Mouse (Mus musculus): ENCODE results near the gene Gm30191.
"Not testable (repeated sequence)": the region's sequence is repeated elsewhere in the genome, so short reads cannot be mapped to it uniquely, and the experiment has no call there.

Gm30191 gene

DNA sequence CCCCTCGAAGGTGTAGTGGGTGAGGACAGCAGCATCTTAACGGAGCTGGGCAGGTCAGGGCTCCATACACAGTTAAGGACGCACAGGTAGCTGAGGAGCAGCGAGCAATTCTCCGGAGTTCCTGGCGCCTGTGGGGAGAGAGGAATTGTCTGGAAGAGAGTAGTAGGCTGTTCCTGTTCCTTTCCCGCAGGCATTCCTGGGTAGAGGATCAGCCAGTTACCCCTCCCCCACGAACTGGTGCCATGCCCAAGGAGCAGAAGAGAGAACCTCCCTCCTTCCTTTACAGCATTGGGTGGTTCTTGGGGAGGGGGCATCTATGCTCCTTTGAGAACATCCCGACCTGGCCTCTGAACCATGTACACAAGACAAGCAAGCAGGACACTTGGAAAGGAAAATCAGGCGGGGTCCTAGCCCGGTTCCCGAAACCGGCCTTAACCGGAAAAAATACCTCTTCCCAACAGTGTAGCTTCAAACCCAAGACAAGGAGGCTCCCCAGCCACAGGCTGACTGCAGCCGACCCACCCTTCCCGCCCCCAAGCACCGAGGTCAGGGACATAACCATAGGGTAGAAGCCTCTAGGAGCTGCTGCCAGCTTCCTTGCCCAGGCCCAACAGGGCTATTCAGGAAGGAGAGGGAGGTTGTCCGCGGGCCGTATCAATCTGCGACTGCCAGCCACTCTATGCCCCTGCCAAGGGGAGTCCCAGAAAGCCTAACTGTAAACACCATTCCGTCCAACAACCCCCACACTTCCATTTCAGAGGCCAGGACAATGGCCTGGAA is 5.6 kb downstream of the Gm30191 start:
- DNase-seq (ENCODE audit: low spot score): no peak

DNA sequence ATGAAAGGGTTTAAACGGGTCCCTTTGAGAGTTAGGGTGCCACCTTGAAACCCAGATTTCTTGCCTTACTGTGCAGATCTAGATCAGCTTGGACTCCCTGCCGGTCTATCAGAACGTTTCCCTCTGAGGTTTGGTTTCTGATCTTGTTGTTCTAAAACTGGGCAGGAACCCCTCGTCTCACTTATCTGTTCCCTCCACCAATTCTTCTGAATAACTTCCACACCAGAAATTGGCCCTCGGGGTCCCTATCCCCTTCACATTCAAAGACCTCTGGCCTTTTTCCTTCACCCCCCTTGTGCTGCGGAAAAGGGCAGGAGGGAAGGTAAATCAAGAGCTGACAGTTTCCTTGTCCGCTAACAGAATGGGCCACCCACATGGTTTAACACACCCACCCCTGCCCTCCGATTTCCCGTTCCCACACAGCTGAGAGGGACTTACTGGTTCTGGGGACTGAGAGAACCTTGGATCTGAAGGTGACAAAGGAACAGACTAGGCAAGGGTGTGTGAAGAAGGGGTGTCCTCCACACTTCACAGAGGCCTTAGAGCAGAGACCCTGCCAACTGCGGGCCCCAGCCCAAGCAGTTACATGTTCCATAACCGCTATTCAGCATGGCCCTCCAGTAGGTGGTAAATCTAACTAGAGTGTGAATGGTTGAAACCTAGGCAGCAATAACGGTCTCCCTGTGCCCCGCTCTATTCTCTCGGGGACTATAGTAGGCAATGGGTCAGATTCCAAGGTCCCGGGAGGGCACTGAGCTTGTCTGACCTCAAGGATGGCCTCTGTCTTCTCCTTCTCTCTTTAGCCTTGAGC is 6.4 kb downstream of the Gm30191 start:
- DNase-seq (ENCODE audit: low spot score): no peak

DNA sequence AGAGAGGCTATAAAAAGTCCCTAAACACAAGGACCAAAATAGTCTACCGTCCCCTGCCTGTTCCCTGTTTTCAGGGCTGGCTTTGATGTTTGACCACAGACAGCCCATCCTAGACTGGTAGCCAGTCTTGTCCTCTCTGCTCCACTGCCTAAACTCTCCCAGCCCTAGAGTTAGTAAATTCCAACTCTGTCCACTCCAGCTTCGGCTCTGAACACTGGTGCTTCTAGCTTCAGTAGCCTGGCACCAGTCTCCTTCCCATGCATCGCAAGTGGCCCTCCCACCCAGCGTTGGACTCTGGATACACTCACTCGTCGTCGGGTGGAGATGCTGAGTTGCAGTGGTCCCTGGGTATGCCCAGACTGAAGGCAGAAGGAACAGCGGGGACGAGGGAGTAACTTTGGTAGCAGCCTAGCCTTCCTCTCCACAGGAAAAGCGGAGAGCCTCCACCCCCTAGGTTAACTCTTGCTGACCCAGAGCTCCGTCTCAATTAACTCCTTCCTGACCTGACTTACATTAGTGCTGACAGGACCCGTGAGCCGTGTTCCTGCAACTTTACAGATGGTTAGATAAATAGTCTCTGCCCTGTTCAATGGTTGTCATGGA is 7.1 kb downstream of the Gm30191 start, which contains the start of gene Grrp1:
Gene Grrp1 (minus strand): TSS at position 385 of the 603 bp plus-strand sequence.
- no peak for DNase-seq (ENCODE audit: low spot score)

DNA sequence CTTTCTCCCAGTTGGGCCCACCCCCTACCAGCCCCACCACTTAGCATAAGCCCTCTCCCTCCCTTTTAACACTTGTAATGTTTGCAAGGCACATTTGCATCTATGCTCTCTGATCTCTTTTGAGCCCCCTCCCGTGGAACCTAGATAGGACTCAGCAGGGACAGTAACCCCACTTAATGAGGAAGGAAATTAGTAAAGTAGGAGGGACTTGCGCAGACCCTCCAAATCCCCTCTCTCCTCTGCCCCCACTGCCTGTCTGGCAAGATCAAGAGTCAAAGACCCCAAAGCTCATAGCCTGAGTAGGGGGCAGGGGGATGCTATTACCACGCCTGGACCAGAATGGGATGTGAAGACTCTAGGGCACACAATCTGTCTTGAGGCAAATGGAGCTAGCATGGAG is 8.1 kb downstream of the Gm30191 start:
- DNase-seq (ENCODE audit: low spot score): no peak

DNA sequence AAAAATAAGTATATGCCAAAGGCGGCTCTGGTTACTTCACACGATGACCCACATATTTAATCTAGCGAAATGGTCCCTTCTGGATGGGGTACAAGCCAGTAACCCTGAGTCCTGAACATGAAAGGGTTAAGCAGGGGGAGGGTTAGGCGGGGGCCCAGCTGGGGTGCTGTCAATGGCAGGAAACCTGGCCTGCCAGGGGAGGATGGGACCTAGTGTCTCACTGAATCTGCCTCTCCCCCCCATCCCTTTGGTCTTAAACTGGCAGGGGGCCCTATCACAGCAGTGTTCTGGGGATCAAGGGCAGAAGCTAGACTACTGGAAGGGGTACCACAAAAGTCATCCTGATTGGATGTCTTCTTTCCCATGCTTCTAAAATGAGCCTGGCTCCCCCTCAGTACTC is 9.1 kb downstream of the Gm30191 start:
- no peak for DNase-seq (ENCODE audit: low spot score)

DNA sequence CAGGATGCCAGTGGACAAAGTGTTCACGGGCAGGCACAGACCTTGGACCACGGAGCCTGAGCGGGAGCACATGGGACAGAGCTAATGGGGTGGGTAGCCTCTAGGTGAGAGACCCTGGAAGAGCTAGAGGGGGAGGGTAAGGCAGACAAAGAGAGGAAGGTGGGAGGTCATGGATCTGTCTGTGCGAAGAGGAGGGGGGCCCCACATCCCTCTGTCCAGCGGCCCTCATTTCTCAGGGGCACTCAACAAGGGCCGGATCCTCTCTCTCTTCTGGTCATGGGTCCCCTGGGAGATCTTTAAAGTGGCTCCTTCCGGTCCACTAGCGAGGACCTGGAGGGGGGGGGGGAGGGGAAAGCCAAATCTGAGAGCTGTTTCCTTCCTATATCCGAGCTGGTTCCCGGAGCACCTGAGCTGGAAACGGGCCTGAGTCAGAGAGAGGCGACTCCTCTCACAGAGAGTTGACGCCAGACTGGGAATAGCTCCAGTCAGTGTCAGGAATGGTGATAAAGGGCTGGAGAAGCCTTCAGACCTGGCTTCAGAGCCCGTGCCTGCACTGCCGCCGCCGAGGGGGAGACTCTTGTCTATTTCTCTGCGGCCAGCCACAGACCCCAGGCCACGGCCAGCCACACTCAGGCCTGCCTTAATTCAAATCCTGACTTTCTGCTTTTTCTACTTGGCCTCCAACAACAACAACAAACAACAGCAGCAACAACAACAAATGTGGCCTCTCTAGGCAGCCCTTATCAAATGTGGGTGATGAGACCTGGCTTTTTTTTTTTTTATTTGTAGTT is 9.9 kb downstream of the Gm30191 start:
- no peak for DNase-seq (ENCODE audit: low spot score)

DNA sequence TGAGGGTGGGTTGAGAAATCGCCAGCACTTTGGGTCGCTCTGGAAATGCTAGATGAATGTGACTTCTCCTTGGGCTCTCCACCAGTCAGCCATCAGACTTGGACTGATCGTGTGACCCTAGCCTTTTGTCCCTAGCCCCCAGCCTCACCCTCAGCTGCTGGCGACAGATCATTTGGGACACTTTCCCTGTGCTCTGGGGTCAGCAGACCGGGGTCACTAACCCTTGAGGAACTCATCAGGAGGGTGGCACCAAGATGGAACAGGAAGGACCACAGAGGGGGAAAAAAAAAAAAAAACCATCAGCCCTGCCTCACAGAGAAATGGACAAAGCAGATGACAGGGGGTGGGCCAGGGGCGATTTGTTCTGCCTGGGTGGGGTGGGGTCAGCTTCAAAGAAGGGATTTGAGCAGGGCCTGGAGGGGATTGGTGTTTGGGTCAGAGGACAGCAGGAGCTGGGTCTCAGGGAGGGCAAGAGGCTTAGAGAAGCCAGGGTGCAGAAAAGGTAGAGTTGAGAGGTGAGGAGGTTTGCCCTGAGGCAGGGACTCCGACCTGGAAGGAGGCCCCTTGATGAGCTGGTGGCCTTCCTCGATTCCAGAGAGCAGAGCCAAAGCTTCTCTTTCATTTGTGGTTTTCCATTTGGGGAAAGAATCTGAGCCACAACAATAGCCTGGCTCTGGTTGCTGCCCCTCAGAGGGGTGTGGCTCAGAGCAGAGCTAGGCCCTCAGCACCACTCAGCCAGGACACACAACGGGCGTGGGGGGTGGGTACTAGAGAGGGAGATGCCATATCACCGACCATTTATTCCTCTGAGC is 10.7 kb downstream of the Gm30191 start:
- DNase-seq (ENCODE audit: low spot score): no peak

DNA sequence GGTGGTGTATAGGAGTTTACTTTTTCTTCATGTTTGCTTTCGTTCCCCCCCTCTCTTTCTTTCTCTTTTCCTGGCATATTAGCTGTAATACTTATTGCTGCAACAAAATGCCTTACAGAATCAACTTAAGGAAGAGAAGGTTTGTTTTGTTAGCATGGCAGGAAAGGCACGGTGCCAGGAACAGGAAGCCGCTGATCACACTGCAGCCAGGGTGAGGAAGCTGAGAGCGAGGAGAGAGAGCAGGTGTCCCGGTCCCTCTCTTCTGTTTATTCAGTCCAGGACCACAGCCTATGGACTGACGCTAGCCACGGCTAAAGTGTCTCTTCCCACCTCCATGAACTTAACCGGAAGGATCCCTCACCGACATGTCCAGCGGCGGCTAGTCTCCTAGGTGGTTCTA is 11.6 kb downstream of the Gm30191 start:
- DNase-seq (ENCODE audit: low spot score): no peak

DNA sequence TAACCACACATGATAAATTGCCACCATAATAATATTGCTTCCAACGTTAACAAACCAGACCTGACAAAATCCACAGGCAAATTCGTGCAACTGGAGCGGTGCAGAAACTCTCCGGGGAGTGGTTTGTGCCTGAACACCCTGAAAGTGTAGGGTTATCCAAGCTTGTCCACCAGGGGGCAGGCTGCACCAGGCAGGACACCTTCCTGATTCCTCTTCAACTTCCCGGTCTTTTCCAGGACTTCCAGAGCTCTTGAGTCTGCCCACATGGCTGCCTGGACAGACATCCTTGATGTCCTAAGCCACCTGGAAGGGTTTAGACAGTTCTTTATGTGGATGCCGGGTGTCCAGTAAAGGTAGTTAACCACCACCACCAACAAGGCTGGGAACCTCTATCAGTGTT is 16.5 kb downstream of the Gm30191 start:
- DNase-seq (ENCODE audit: low spot score): peak; percentile 71

DNA sequence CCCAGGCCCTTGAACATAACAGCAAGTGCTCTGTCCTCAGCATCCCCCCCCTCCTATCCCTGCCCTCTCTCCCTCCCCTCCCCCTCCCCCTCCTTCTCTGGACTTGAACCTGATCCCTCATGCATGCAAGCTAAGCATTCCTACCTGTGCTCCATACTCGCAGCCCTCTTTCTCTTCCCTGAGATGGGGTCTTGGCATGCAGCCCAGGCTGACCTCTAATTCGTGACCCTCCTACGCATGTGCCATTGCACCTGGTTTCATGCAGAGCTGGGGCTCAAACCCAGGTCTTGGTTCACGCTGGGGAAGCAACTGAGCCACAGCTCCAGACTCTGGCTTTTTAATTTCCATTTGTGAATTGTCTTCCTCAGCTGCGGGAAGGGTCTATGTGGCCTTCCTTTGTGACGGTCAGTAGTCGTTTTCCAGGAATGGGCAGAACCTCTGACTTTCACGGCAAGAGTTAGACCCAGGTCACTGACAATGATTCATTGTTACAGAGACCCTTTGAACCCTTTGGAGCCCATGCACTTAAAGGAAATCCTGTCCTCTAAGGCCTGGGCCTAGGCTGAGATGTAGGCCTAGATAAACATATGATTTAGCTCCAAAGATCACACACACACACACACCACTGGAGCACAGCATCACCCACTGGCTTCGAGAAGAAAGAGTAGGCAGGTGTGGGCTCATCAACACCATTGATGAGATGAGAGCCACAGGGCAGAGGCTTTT is 19.3 kb downstream of the Gm30191 start:
- no peak for DNase-seq (ENCODE audit: low spot score)

DNA sequence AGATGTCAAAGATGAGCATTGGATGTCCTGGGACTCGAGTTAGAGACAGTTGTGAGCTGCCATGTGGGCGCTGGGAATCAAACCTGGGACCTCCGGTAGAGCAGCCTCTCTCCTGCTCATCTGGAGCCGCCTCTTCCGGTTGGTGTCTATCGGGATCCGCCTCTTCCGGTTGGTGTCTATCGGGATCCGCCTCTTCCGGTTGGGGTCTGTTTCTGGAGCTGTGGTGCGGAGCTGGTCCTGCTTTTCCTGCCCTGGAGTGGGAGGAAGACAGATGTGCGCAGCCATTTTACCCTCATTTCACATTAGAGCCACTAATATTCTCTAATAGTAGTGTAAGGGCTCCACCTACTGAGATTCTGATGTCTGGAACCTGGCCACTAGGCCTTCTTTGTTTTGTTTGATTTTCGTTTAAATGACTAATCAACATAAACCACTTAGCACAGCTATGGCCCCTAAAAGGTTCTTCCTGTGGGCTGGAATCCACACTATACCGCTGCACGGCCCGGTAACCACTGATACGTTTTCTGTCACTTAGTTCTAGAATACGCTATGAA is 21.4 kb downstream of the Gm30191 start:
- no peak for DNase-seq (ENCODE audit: low spot score)

DNA sequence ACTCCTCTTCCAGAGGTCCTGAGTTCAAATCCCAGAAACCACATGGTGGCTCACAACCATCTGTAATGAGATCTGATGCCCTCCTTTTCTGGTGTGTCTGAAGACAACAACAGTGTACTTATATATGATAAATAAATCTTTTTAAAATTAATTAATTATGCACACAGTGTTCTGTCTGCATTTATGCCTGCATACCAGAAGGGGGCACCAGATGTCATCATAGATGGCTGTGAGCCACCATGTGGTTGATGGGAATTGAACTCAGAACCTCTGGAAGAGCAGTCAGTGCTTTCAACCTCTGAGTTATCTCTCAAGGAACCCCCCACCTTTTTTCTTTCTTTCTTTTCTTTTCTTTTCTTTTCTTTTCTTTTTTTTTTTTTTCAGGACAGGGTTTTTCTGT is 22.9 kb downstream of the Gm30191 start:
- DNase-seq (ENCODE audit: low spot score): not testable (repeated sequence)

DNA sequence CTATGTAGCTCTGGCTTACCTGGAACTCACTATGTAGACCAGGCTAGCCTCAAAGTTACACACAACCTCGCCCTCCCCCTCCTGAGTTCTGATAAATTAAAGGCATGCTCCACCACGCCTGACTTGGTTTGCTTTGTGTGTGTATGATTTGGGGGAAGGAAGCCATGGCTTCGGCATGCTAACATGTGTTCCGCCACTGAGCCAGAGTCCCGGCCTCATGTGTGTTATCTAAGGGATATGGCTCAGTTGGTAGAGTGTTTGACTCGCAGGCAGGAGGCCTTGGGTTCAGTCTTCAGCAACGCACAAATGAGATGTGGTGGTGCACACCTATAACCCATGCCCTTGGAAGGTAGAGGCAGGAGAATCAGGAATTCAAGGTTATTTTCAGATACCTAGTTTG is 25.2 kb downstream of the Gm30191 start:
- no peak for DNase-seq (ENCODE audit: low spot score)

DNA sequence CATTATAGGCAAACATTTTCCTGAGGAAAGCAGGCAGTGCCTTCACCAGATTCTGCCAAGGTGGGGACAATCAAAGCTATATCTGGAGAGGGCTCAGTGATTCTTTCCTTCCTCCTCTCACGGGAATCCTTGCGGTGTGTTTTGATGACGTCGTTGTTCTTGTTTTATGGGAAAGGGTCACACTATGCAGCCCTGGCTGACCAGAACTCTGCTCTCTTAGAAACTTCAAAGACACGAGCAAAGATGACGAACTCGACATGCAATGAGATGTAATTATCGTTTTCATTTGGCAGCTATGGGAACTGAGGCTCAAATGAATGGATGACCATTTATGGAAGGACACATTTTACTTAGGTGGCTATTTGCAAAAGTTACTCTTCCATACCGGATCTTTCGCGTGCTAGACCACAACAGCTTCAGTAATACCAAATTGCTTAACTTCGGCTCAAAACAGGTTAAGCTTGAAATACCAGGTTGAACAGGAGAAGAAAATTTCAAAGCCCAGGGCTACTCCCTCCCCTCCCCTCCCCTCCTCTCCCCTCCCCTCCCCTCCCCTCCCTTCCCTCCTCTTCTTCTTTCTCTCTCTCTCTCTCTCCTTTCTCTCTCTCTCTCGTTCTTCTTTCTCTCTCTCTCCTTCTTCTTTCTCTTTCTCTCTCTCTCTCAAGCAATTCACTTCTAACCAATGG is 26.1 kb downstream of the Gm30191 start:
- no peak for DNase-seq (ENCODE audit: low spot score)

DNA sequence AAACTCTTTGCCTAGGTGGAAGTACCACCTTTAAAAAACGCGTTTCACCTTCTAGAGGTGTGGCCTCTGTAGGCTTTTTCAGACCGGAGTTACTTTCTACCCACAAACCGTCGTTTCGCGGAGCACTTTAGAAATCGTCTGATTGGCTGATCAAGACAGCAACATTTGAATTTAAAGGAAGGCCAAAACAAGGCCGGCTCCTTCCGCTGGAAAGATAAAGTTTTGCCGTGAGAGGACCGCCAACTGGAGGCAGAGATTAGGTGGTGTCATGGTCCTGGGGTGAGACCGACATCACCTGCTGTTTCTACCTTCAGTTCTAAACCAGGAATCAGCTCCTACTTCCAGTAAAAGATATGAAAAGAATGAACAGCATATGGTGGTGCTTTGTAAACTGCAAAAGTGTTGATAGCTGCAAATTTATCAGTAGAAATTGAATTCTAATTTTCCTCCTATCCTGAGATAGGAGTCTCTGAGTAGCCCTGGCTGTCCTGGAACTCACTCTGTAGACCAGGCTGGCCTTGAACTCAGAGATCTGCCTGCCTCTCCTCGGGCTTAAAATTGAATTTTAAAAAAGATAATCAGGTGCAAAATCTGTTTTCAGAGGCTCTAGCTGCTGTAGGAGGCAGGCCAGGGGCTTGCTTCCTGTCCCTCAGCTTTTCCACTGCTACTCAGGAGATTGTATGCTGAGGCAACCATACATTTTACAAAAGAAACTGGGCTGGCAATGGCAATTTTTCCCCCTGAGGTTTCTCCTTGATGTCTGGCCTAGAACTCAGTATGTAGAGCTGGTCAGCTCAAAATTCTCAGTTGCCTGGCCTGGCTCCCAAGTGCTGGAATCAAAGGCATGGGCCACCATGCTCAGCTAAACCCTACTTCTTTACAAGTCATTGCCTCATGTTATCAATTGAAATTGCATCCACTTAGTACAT is 26.9 kb downstream of the Gm30191 start:
- peak; percentile 63 for DNase-seq (ENCODE audit: low spot score)

DNA sequence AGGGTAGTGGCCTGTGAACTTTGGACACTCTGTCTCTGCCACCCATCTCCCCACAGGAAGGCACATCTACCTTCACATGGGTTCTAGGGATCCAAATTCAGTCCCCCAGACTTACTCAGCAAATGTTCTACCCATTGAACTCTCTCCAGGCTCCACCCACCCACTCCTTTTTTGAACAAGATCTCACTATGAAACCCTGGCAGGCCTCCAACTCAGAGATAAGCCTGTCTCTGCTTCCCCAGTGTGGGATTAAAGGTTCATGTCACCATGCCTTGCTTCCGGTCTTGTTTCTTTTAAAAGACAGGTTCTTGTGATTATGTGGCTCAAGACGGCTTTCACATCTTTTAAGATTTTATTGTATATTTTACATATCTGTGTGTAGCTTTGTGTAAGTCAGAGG is 38.2 kb downstream of the Gm30191 start:
- DNase-seq (ENCODE audit: low spot score): no peak

DNA sequence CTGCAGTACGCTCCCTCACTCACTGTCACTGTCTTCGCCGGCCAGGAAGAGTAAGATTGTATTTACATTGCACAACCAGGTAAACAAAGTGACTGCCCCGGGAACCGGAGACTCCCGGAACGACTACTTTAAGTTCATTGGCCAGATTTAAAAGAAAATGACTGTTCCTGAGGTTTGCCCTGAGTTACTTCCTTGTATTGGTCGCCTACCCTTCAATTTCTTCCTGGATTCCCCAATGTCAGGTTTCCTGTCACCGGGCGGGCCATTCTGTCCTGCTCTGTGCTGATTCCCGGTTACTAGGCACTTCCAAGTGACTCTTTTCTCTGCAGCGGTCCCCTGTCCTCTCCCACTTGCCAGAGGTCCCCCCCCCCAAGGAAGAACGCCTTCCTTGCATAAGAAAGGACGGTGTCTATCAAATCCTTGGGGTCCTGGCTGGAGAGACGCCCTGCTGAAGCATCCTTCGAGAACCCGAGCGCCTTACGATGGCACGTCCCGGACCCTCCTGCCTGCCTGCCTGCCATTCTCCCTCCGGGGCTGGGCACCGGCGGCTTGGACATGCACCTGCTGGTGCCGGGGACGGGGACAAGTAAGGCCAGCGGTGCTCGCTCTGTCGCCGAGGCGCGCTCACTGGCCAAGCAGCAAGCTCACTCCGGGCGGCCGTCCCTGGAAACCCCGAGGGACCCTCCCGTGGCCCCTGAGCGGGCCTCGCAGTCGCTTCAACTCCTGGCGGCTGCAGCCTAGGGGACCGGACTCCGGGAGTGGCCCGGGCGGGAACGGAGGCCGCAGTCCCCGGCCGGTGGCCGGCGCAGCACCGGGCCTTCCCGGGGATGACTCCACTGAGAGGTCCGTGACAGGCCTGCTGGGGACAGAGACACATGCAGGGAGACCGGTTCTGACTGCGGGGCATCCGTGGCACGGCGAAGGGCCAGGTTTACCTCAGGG is 39.8 kb downstream of the Gm30191 start:
- DNase-seq (ENCODE audit: low spot score): no peak
